Mouse (Mus musculus) stomach, postnatal 0 days (tissue): ENCODE measurements around the gene Tifab. TPM values are rescaled to one million over a fixed set of nuclear protein-coding genes. Genes with fewer than 3 reads are reported as not detected.

ENCODE experiments used
- ATAC-seq: fragments of 200-750 bp; cut with Nextera tagmentation; 2 replicates; pipeline ENCODE4 v1.8.0; 2017; ENCODE audit not compliant: low FRiP score, low TSS enrichment
- DNase-seq: peaks from one replicate; pipeline ENCODE4 v3.0.0-alpha.2; 2016; ENCODE audit warnings: low spot score
- H3K27ac ChIP-seq: fragments of 300-500 bp; sonication (generic); replicated peaks from 2 replicates; pipeline ENCODE4 v1.5.1; 2014; ENCODE audit warnings: mild to moderate bottlenecking, control low read depth
- H3K27me3 ChIP-seq: fragments of 300-500 bp; sonication (generic); 2 replicates; pipeline ENCODE4 v1.6.1; 2014; ENCODE audit warnings: low read length; ENCODE audit not compliant: control insufficient read depth, insufficient read depth
- H3K36me3 ChIP-seq: fragments of 300-500 bp; sonication (generic); 2 replicates; pipeline ENCODE4 v1.6.1; 2014; ENCODE audit warnings: low read length, mixed read lengths; ENCODE audit not compliant: control insufficient read depth, insufficient read depth
- H3K4me1 ChIP-seq: fragments of 300-500 bp; sonication (generic); replicated peaks from 2 replicates; pipeline ENCODE4 v1.6.1; 2014; ENCODE audit warnings: antibody characterized with exemption; ENCODE audit not compliant: control insufficient read depth, insufficient read depth
- H3K4me2 ChIP-seq: fragments of 300-500 bp; sonication (generic); replicated peaks from 2 replicates; pipeline ENCODE4 v1.6.1; 2014; ENCODE audit warnings: low read depth, mild to moderate bottlenecking, control low read depth, moderate library complexity
- H3K4me3 ChIP-seq: fragments of 300-500 bp; sonication (generic); 2 replicates; pipeline ENCODE4 v1.5.1; 2014; ENCODE audit warnings: low read depth, low read length, control low read depth
- H3K9ac ChIP-seq: fragments of 300-500 bp; sonication (generic); 2 replicates; pipeline ENCODE4 v1.6.1; 2014; ENCODE audit warnings: mild to moderate bottlenecking, low read length, control low read depth, mixed read lengths
- H3K9me3 ChIP-seq: fragments of 300-500 bp; sonication (generic); 2 replicates; pipeline ENCODE4 v1.6.1; 2016; ENCODE audit warnings: low read length; ENCODE audit not compliant: control insufficient read depth
- CTCF ChIP-seq: IDR thresholded peaks from 2 replicates; pipeline ENCODE4 v1.5.1; 2016; ENCODE audit warnings: antibody characterized with exemption, low read depth, mild to moderate bottlenecking, moderate library complexity
- EP300 ChIP-seq: optimal IDR thresholded peaks from 2 replicates; pipeline ENCODE3; 2016; ENCODE audit warnings: antibody characterized with exemption
- WGBS: fragments of 180-500 bp; shearing (Covaris S2); extraction: QIAGEN DNeasy Blood & Tissue Kit; methylation state at CpG from one replicate; pipeline ENCODE4 v1.1.7; 2014; 5-methylcytosine and 5-hydroxymethylcytosine counted together
- polyA plus RNA-seq: library from polyadenylated mRNA; unstranded; fragments of >200 nt; fragmentation: Nextera tagmentation; extraction: Ambion mirVana; gene quantifications from 2 replicates; pipeline ENCODE4 v1.2.1, GENCODE M21; 2015

The Tifab gene
- polyA plus RNA-seq, 1 experiment from 2014 or later: 2.4 TPM

DNA sequence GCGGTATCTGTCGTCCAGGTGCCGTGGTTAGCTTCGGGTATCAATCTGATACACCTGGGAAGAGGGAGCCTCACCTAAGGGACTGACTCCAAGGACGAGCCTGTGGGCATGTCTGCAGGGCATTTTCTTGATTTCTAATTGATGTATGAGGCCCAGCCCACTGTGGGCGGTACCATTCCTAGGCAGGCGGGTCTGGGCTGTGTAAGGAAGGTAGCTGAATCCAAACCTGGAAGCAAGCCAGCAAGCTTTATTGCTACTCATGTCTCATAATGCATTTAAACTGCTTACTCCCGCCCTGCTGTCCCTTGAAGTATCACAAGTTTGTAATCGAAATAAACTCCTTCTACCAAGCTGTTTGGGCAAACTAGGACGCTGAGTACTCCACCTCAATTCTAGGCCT is 53.1 kb downstream of the Tifab start:
- WGBS: 77% methylated on average over 10 of the region's 10 CpGs
- ATAC-seq: no peak

More for the DNA sequence above, 53.1 kb downstream of the Tifab start:
- DNase-seq: no peak
- Histone ChIP-seq H3K27ac (no peak overlapping the region), H3K36me3 (peaks cover 38% of the 10 kb centered on the region), H3K9ac (no peak overlapping the region), H3K4me2 (no peak overlapping the region), H3K4me3 (no peak overlapping the region), H3K9me3 (no peaks in the 10 kb centered on the region), H3K27me3 (no peaks in the 10 kb centered on the region), H3K4me1 (no peaks in the 10 kb centered on the region)
- TF ChIP-seq EP300: no peak
- no peak for TF ChIP-seq CTCF

Other genes starting within 250 kb of the Tifab start
- 150 and 157 TPM in 2 replicates for gene H2afy, start 42.5 kb downstream of the Tifab start, polyA plus RNA-seq
- 0.06 TPM in 1 of 2 replicates, not detected in the other for gene Neurog1, start 73.3 kb upstream of the Tifab start, polyA plus RNA-seq
- 10.1 and 10.6 TPM in 2 replicates for gene Cxcl14, start 117.7 kb upstream of the Tifab start, polyA plus RNA-seq
- gene Gm3045, start 247.7 kb upstream of the Tifab start, polyA plus RNA-seq: not detected in 2 replicates